Comparison of ENCODE assay signal across 7 mouse cellular contexts in the genomic region with DNA sequence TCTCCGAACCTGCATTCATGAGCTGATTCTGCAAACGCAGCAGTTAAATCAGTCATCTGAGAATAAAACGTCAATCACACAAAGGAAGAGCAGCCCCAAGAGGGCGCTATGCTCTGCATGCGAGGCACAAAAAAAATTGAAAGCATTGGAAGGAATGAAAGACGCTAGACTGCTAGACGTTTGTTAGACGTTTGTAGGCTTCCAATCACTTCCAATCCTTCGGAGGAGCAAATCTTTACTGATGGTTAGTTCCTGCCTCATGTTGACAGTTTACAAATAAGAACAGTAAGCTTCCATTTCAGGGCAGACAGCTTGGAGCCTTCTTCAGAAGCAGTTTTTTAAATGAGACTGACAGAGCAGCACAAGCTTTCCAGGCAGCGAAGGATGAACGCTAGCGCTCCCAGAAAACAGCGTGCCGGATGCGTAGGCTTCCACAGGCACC.
A peak's percentile ranks its signal among the peaks of the same experiment; 100 is the strongest.
DNase-seq lines count a peak whose midpoint lies in the region; ATAC-seq and TF ChIP-seq lines count a peak whose summit lies in the region.

No protein-coding gene starts in this region.

- 50% methylated on average over 15 of the region's 15 CpGs for WGBS in neural tube, embryonic 11.5 days
- 32% methylated on average over 15 of the region's 15 CpGs for WGBS in embryonic facial prominence, embryonic 14.5 days
- WGBS in kidney, adult 2 months: 27% methylated on average over 15 of the region's 15 CpGs
- whole genome bisulfite sequencing in lung, embryonic 15.5 days: 32% methylated on average over 15 of the region's 15 CpGs
- WGBS in stomach, embryonic 15.5 days: 28% methylated on average over 15 of the region's 15 CpGs

- no peaks in the 10 kb centered on the region for H3K4me1 ChIP-seq in neural tube, embryonic 11.5 days (ENCODE audit: control insufficient read depth, insufficient read depth, low read length)
- H3K4me1 ChIP-seq in embryonic facial prominence, embryonic 14.5 days (ENCODE audit: control insufficient read depth, insufficient read depth, low read length): no peaks in the 10 kb centered on the region; the same call in 1 of the 2 replicates
- H3K4me1 ChIP-seq in kidney, adult 2 months (ENCODE audit: control insufficient read depth, insufficient read depth, low read length): no peaks in the 10 kb centered on the region
- no peaks in the 10 kb centered on the region for H3K4me1 ChIP-seq in lung, embryonic 15.5 days
- no peaks in the 10 kb centered on the region for H3K4me1 ChIP-seq in stomach, embryonic 15.5 days

- peak; percentile 23 for DNase-seq in neural tube, embryonic 11.5 days (ENCODE audit: low spot score)
- no peak for DNase-seq in neural tube, embryonic 10.5 days (ENCODE audit: extremely low spot score, low spot score)
- DNase-seq in embryonic facial prominence, embryonic 14.5 days (ENCODE audit: low spot score): peak; percentile 74
- DNase-seq in kidney, adult 2 months: peak; percentile 46
- DNase-seq in thymus, adult 18-20 months: no peak

- TF ChIP-seq CTCF in kidney, adult 2 months (conservative IDR thresholded peaks at IDR 0.05; ENCODE audit: insufficient read depth, insufficient read length, low read depth, low read length): peak; percentile 58

- H3K27ac ChIP-seq in neural tube, embryonic 11.5 days (ENCODE audit: low read depth, low read length): no peak overlapping the region
- no peak overlapping the region for H3K27ac ChIP-seq in embryonic facial prominence, embryonic 14.5 days (replicated peaks; ENCODE audit: low read depth, low read length)
- no peak overlapping the region for H3K27ac ChIP-seq in kidney, adult 2 months (ENCODE audit: insufficient read depth, low read depth, low read length)
- no peak overlapping the region for H3K27ac ChIP-seq in lung, embryonic 15.5 days
- H3K27ac ChIP-seq in stomach, embryonic 15.5 days: 0 out of 2 replicates have a peak overlapping the region, but pooled peaks have one; percentile 4

- no peaks in the 10 kb centered on the region for H3K9me3 ChIP-seq in neural tube, embryonic 11.5 days (ENCODE audit: control insufficient read depth, low read length)
- no peaks in the 10 kb centered on the region for H3K9me3 ChIP-seq in embryonic facial prominence, embryonic 14.5 days (ENCODE audit: control insufficient read depth, low read length)
- H3K9me3 ChIP-seq in lung, embryonic 15.5 days: no peaks in the 10 kb centered on the region
- no peaks in the 10 kb centered on the region for H3K9me3 ChIP-seq in stomach, embryonic 15.5 days

- H3K4me2 ChIP-seq in neural tube, embryonic 11.5 days (ENCODE audit: low read depth): no peak overlapping the region
- H3K4me2 ChIP-seq in embryonic facial prominence, embryonic 14.5 days (ENCODE audit: low read depth, low read length): peak overlapping the region; percentile 46
- peak overlapping the region; percentile 41 for H3K4me2 ChIP-seq in lung, embryonic 15.5 days
- H3K4me2 ChIP-seq in stomach, embryonic 15.5 days: peak overlapping the region; percentile 28

- H3K36me3 ChIP-seq in neural tube, embryonic 11.5 days (ENCODE audit: control insufficient read depth, insufficient read depth, low read length): no peaks in the 10 kb centered on the region
- H3K36me3 ChIP-seq in embryonic facial prominence, embryonic 14.5 days (ENCODE audit: control insufficient read depth, insufficient read depth, low read length): no peaks in the 10 kb centered on the region
- H3K36me3 ChIP-seq in kidney, adult 2 months (ENCODE audit: control insufficient read depth, insufficient read depth, low read length): no peaks in the 10 kb centered on the region
- H3K36me3 ChIP-seq in lung, embryonic 15.5 days: no peaks in the 10 kb centered on the region
- no peaks in the 10 kb centered on the region for H3K36me3 ChIP-seq in stomach, embryonic 15.5 days

- no peak overlapping the region for H3K9ac ChIP-seq in neural tube, embryonic 11.5 days (ENCODE audit: low read length)
- no peak overlapping the region for H3K9ac ChIP-seq in embryonic facial prominence, embryonic 14.5 days (ENCODE audit: low read depth, low read length)
- H3K9ac ChIP-seq in lung, embryonic 15.5 days: no peak overlapping the region
- no peak overlapping the region for H3K9ac ChIP-seq in stomach, embryonic 15.5 days

- H3K27me3 ChIP-seq in neural tube, embryonic 11.5 days (ENCODE audit: control insufficient read depth, insufficient read depth, low read length): no peaks in the 10 kb centered on the region
- H3K27me3 ChIP-seq in embryonic facial prominence, embryonic 14.5 days (replicated peaks; ENCODE audit: control insufficient read depth, insufficient read depth, low read length): no peaks in the 10 kb centered on the region
- H3K27me3 ChIP-seq in kidney, adult 2 months (replicated peaks; ENCODE audit: control insufficient read depth, insufficient read depth, low read length): no peaks in the 10 kb centered on the region
- no peaks in the 10 kb centered on the region for H3K27me3 ChIP-seq in lung, embryonic 15.5 days
- H3K27me3 ChIP-seq in stomach, embryonic 15.5 days (replicated peaks): no peaks in the 10 kb centered on the region

- H3K4me3 ChIP-seq in neural tube, embryonic 11.5 days (ENCODE audit: low read depth, low read length): no peak overlapping the region
- peak overlapping the region; percentile 10; the same call in 1 of the 2 replicates for H3K4me3 ChIP-seq in embryonic facial prominence, embryonic 14.5 days (ENCODE audit: low read depth, low read length)
- H3K4me3 ChIP-seq in kidney, adult 2 months (ENCODE audit: insufficient read depth, low read depth, low read length): no peak overlapping the region
- peak overlapping the region; percentile 2; the same call in 1 of the 2 replicates for H3K4me3 ChIP-seq in lung, embryonic 15.5 days
- 0 out of 2 replicates have a peak overlapping the region, but pooled peaks have one; percentile 1 for H3K4me3 ChIP-seq in stomach, embryonic 15.5 days (replicated peaks)

- no peak for TF ChIP-seq POLR2A in kidney, adult 2 months (IDR thresholded peaks at IDR 0.05; ENCODE audit: low read depth, low read length)

- ATAC-seq in neural tube, embryonic 11.5 days (ENCODE audit: insufficient read depth, low FRiP score, low TSS enrichment): no peak
- ATAC-seq in embryonic facial prominence, embryonic 14.5 days (ENCODE audit: low read depth): no peak
- no peak for ATAC-seq in lung, embryonic 15.5 days (ENCODE audit: borderline replicate concordance, extremely low read depth, low FRiP score, low TSS enrichment)
- ATAC-seq in stomach, embryonic 15.5 days (ENCODE audit: insufficient read depth, low FRiP score, low read depth): no peak

Comparison
In these comparisons a context has a peak if more than half of its experiments do, and no peak if none do; other contexts are left out.
1. DNase-seq: peak in neural tube, embryonic 11.5 days (single experiment), embryonic facial prominence, embryonic 14.5 days (single experiment) and kidney, adult 2 months (single experiment); none in neural tube, embryonic 10.5 days (single experiment) and thymus, adult 18-20 months (0 of 2).
2. H3K4me3 ChIP-seq: peak in embryonic facial prominence, embryonic 14.5 days (single experiment), lung, embryonic 15.5 days (single experiment) and stomach, embryonic 15.5 days (single experiment); none in neural tube, embryonic 11.5 days (single experiment) and kidney, adult 2 months (single experiment).